Mouse (Mus musculus): ENCODE measurements around the gene Fgf7.
A peak's percentile ranks its signal among the peaks of the same experiment; 100 is the strongest.

Fgf7 gene

DNA sequence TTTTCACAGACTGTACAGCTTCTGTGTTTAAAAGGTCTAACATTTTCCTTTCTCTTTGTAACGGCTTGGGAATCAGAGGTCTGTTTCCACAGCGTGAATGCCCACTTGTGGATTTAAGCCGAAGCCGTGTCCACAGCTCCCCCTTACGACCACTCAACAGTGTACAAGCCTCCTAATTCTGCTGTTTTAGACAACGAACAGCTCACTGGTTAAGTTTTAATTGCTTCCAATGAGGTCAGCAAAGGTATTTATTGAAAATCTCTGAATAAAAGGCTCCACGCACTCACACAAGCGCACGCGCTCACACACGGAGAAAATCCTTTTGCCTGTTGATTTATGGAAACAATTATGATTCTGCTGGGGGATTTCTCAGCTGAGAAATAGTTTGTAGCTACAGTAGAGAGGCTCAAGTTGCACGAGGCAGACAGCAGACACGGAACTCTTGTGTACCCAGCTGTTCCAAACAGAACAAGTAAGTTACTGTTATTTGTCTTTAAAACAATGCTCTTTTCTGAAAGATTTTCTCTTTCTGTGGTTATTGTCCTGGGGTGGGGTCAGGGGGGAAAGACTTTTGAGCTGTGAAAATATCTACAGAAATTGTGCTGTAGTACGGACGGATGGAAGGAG, at the start of gene Fgf7:
Fgf7 (plus strand) TSS at position 280 of the 627 bp plus-strand sequence.
- no peak for DNase-seq (ENCODE audit: low read depth)

DNA sequence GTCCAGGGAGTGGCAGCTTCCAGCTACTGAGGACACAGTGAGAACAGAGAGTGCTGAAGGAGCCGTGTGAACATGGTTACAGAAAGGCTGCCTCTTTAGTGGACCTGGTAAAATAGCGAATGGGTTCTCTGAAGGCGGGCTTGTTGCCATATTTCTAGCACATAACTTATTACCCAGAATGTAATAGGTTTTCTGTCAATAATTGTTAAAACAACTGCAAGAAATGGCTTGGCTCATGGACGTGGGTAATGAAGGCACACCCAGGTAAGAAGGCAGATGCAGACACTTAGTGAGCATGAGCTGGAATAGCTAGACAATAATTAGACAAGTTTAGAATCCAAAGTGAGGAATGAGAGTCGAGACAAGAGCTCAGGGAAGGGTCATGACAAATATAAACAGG, 32.2 kb upstream of the Fgf7 start:
- no peak for DNase-seq (ENCODE audit: low read depth)

- DNase-seq (ENCODE audit: low read depth) = peak; percentile 12
Observed at GRCm38 (mm10) chr2:126006088-126006487, 28.4 kb upstream of the Fgf7 start.

GRCm38 (mm10) chr2:126006742-126007141, 27.7 kb upstream of the Fgf7 start:
- no peak for DNase-seq (ENCODE audit: low read depth)

- no peak for DNase-seq (ENCODE audit: low read depth)
Observed at GRCm38 (mm10) chr2:126014989-126015710, 19.3 kb upstream of the Fgf7 start.

DNA sequence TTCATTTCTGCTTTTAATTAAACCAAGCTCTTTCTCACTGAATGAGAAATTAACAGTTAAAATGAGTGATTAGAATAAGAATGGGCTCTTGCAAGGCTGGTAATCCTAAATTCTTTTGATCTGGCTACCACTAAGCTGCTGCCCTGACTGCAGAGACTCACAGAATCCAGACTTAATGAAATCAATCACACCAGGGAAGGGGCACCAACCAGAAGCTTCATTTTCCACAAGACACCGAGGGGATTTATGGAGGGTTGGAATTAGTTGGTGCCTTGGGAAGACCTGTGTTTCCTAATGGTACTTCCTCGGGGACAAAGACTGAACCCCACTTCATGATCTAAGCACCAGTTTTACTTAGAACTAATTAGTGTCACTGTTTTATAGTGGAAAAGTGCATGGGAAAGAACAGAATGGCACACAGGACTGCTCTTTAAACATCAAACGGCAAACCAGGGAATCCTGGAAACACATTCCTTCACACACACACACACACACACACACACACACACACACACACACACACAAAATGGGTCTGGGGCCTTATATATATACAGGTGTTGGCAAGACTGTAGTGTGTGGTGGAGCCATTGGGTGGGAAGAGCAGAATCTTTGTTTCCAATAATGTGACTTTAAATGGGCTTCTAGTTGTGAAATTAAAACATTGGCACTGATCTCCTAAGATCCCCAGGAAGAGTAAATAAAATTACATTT, 18.5 kb upstream of the Fgf7 start:
- no peak for DNase-seq (ENCODE audit: low read depth)

DNA sequence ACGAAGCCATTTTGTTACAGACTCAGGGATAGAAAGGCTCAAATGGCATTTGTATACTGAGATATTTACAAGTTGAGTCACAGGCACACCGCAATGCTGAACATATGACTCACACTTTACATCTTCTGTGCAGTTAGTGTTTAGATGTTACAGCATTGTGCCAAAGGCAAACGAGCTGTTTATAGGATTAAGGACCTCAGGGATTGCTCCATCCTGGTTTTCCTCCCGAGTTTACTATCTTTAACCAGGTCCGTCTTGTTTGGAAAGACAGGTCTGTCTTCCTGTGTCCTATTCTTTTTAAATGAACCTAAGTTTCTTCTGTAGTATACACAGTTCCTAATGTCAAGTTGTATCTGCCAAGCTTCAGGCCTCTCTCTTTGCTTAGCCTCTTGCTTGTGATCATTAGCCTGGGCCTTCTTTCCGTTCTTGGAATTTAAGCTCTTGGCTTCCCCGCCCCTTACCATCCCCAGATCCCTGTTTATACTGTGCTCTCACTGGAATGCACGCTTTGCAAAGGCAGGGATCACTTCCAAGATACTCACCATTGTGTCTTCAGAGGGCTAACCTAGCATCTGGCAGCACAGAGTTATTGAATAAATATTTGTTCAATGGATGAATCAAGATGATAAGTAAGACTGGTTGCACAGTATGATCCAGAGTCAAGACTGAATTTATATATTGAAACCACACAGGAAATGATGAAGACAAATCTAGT, 3.1 kb upstream of the Fgf7 start:
- no peak for DNase-seq (ENCODE audit: low read depth)

- no peak for DNase-seq (ENCODE audit: low read depth)
Observed at GRCm38 (mm10) chr2:126033114-126033972, 1.1 kb upstream of the Fgf7 start.

- DNase-seq (ENCODE audit: low read depth) = no peak
Observed at GRCm38 (mm10) chr2:126035013-126035770, 734 bp downstream of the Fgf7 start.

- DNase-seq (ENCODE audit: low read depth) = no peak
Observed at GRCm38 (mm10) chr2:126036121-126036520, 1.7 kb downstream of the Fgf7 start.

DNA sequence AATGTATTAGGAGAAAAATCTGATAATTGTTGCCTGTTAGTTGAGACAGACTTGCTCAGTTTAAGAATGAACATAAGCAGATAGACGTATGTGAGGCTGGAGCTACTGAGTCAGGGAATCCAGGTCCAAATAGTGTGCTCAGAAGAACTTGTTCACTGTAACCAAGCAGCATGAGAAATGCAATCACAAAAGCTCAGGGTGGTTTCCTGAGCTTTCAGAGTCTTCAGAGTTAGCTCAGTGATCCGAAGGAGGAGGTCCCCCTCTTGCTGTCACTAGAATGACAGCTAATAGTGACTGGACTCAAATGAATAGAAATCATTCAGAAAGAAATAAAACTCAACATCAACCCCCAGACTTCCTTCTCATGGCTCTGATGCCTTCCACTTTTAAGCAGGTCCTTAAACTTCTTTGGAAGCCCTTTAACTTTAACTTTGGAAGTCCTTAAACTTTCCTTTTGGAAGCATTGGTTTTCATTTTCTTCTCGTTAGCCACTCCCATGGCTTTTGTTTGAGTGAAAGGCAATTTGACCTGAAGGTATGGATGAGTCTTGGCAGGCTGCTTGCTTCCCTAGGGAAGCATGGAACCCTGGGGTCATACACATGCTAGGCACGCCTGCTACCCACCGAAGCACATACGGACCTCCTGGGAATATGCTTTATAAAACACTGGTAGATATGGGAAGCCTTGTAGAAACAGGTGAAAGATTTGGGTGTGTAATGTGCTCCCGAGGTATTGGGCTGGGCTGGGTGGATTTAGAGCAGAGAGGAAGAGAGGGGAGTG, 4.0 kb downstream of the Fgf7 start:
- DNase-seq (ENCODE audit: low read depth) = no peak

- no peak for DNase-seq (ENCODE audit: low read depth)
Observed at GRCm38 (mm10) chr2:126039414-126039891, 5.0 kb downstream of the Fgf7 start.

GRCm38 (mm10) chr2:126040651-126041050, 6.2 kb downstream of the Fgf7 start:
- DNase-seq (ENCODE audit: low read depth) = no peak

GRCm38 (mm10) chr2:126041237-126041636, 6.8 kb downstream of the Fgf7 start:
- no peak for DNase-seq (ENCODE audit: low read depth)

DNA sequence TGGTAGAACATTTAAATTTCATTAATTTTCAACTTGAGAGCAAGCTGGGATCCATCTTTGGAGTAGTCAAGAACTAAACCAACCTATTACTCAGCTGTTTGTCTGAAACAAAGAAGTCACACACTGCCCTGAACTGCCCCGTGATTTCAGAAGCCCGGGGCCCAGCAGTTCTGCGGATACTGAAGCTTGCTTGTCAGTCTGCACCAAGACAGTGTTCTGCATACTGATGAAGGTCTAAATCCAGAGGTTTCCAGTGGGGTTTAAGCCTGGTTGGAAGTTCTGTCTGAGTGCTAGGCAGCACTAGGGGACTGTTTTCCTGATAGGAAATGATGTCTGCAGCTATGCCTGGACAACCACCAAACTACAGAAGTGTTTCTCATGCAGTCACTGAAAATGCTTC, 8.2 kb downstream of the Fgf7 start:
- no peak for DNase-seq (ENCODE audit: low read depth)

DNA sequence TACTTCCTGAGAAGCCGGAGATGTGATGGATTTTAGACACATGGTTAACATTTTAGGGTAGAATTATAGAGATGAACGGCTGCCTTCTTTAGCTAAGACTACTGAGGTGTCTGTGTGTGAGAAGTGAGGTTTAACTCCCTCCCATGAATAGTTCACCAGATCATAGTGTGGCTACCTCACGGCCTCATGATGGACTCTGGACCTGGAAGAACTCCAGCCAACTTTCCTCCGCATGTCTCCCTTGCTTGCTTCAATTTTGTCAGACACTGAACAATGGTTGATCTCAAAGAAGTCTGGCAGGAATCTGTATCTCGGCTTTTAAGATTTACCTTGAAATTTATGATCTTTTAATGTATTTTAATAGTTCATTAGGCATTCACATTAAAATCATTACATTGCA, 11.2 kb downstream of the Fgf7 start:
- DNase-seq (ENCODE audit: low read depth) = no peak

DNA sequence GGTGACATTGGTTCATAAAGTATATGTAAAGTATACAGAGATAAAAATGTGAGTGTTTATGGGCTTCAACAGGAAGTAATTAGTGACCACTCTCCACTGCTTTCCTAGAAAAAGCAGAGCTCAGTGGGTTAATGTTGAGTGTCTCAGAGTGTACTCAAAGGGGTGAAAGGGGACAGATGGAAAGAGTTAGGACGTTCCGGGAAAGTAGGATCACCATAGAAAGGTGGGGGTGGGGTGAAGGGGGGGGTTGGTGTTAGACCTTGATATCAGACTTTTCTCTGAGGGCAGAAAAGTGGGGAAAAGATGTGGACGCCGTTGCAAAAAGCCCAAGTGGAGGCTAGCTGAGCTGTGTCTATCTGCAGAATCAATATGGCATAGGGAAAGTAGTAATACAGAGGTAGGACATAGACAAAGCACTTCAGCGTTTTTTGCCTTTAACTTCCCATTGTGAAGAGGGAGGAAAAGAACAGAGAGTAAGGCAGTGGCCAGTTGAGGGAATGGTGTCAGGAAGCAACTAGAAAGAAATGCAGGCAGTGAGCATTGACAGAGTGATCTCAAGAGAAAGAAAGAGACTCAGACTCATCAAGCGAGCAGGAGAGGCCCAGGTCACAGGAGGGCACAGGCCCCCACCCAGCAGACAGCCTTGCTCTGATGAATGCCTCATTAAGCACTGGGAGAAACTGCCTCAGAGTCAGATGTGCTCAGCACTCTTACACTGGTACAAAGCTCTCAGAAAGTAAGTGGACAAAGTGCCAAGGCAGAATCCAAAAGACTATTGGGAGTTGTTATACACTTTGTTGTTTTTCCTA, 18.5 kb downstream of the Fgf7 start:
- DNase-seq (ENCODE audit: low read depth) = no peak

DNA sequence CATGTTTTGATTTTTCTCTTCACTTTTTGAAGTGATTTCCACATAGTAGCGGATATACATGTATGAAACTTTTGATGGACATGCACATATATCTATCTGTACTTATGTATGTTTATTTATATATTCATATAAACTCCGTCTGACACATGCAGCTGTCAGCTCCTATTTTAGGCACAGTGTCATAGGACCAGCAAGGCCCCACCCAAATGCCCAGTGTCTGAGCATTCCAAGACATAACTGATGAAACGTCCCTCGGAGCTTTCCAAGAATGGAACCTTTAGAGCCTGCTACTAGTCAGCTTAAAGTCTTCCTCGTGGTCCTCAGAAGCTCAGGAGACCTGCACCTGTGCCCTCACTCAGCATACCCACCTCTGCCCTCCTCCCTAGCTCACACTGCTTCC, 19.2 kb downstream of the Fgf7 start:
- no peak for DNase-seq (ENCODE audit: low read depth)

GRCm38 (mm10) chr2:126060595-126060994, 26.1 kb downstream of the Fgf7 start:
- DNase-seq (ENCODE audit: low read depth) = no peak
